Mouse (Mus musculus) B cell, adult 2 months (primary cell): ENCODE results near the gene Slc51a.
"Not testable (repeated sequence)": the region's sequence is repeated elsewhere in the genome, so short reads cannot be mapped to it uniquely, and the experiment has no call there.

Source experiments
- DNase-seq, 2 experiments: peaks; one replicate each; pipeline ENCODE4 v3.0.0; 2022

The Slc51a gene

GRCm38 (mm10) chr16:32509066-32509942, 21.6 kb upstream of the Slc51a start:
- no peak for DNase-seq

GRCm38 (mm10) chr16:32508506-32509065, 20.9 kb upstream of the Slc51a start:
- DNase-seq: no peak

- no peak for DNase-seq
Measured at GRCm38 (mm10) chr16:32508035-32508434, 20.4 kb upstream of the Slc51a start.

GRCm38 (mm10) chr16:32507407-32507806, 19.7 kb upstream of the Slc51a start:
- peak; percentile 82 for DNase-seq

- no peak for DNase-seq
Measured at GRCm38 (mm10) chr16:32506868-32507267, 19.2 kb upstream of the Slc51a start.

- DNase-seq: no peak
Measured at GRCm38 (mm10) chr16:32506298-32506697, 18.6 kb upstream of the Slc51a start.

GRCm38 (mm10) chr16:32503633-32504032, 16.0 kb upstream of the Slc51a start:
- no peak for DNase-seq

GRCm38 (mm10) chr16:32502621-32503335, 15.1 kb upstream of the Slc51a start:
- no peak for DNase-seq

GRCm38 (mm10) chr16:32501459-32501858, 13.8 kb upstream of the Slc51a start:
- DNase-seq: no peak

- DNase-seq: peak; percentile 88 to 90
Measured at GRCm38 (mm10) chr16:32499430-32500037, 11.9 kb upstream of the Slc51a start.

- no peak for DNase-seq
Measured at GRCm38 (mm10) chr16:32498996-32499395, 11.3 kb upstream of the Slc51a start.

GRCm38 (mm10) chr16:32495965-32496364, 8.3 kb upstream of the Slc51a start, which contains the start of gene Zdhhc19:
Gene Zdhhc19 (plus strand): TSS chr16:32496265.
- DNase-seq: no peak

GRCm38 (mm10) chr16:32494371-32494770, 6.7 kb upstream of the Slc51a start:
- not testable (repeated sequence) for DNase-seq

GRCm38 (mm10) chr16:32488939-32489338, 1.3 kb upstream of the Slc51a start:
- DNase-seq: no peak

GRCm38 (mm10) chr16:32486046-32486445, 1.6 kb downstream of the Slc51a start:
- no peak for DNase-seq

- DNase-seq: no peak
Measured at GRCm38 (mm10) chr16:32485209-32485608, 2.5 kb downstream of the Slc51a start.

- no peak for DNase-seq
Measured at GRCm38 (mm10) chr16:32484431-32484871, 3.2 kb downstream of the Slc51a start.

- no peak for DNase-seq
Measured at GRCm38 (mm10) chr16:32479415-32479814, 8.3 kb downstream of the Slc51a start.

- DNase-seq: no peak
Measured at GRCm38 (mm10) chr16:32477315-32477714, 10.4 kb downstream of the Slc51a start.

GRCm38 (mm10) chr16:32472276-32473015, 15.2 kb downstream of the Slc51a start:
- no peak for DNase-seq

- no peak for DNase-seq
Measured at GRCm38 (mm10) chr16:32469404-32470105, 18.1 kb downstream of the Slc51a start.

- DNase-seq: no peak
Measured at GRCm38 (mm10) chr16:32468488-32468887, 19.2 kb downstream of the Slc51a start.
